Mouse (Mus musculus) lung, postnatal 4 days (tissue): Measurements from ENCODE around the gene Itpr1.

Experiments
- DNase-seq, 2 experiments: peaks; one replicate each; pipeline ENCODE4 v3.0.0; 2021

Gene Itpr1

DNA sequence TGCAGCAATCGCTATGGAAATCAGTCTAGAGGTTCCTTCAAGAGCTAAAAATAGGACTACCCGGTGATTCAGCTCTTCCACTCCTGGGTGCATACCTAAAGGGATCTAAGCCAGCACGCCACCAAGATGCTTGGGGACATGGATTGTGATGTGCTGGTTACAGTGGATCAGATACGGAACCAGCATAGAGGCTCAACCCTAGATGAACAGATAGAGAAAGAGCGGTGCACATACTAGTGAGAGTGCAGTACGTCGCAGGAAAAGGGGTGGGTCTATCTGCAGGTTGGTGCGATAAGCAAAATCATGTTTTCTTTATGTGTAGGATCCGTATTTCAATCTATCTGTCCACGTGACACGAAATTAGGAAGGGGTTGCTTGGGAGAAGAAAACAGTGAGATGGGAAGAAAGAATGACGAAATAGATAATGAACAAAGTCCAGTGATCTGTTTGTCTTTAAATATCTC lies 113.1 kb downstream of the Itpr1 start:
- no peak for DNase-seq

DNA sequence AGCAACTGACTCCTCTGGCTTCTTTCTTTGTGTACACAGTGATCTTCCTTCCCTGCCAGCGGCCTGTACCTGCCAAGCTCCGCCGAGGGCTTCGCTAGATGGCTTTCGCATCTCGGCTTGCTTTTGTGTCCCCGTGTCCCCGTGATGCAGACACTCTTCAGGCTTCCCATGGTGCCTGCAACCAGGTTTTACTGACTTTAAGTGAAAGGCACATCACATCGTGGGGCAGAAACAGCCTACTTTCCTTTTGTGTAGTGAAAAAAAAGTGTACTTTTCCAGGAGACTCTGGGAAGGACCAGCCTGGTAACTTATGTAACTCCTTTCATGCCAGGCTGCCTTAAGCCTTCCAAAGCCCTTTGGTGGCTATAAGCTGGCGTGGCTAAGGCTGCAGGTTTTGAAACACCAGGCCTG lies 113.9 kb downstream of the Itpr1 start:
- DNase-seq = no peak

DNA sequence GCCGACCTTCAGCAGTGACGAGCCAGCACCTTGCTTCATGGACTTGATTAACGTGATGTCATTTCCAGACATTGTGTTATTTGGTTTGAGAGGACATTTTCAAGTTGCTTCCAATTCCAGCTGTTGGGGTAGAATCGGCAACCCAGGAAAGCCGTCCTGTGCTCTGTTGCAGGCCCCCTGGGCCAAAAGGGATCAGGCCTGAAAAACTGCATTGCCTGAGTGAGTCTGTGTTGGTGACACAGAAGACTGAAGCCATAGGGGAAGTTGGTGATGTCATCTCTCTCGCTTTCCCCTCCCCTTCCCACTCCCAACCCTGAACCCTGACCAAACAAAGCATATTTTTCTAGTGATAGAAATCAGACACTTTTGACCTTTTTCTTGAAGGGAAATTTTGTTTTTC lies 114.7 kb downstream of the Itpr1 start:
- no peak for DNase-seq

DNA sequence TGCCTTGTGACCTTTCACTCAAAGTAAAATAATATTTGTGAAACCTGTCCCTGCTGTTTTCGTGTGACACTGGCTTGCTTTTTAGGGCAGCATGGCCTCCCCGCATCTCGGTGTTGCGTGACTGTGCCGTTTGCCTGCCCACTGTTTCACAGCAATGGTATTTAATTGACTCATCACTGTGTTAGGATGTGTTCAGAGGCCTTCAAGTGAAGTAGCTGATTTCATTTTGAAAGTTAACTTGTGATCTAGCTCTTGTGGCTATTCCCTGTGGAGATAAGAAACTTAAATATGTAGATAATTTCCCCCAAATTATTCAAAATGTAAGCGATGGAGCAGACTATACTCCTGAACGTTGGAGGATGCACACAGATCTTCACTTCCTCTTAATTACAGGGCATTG lies 115.4 kb downstream of the Itpr1 start:
- DNase-seq = no peak

DNA sequence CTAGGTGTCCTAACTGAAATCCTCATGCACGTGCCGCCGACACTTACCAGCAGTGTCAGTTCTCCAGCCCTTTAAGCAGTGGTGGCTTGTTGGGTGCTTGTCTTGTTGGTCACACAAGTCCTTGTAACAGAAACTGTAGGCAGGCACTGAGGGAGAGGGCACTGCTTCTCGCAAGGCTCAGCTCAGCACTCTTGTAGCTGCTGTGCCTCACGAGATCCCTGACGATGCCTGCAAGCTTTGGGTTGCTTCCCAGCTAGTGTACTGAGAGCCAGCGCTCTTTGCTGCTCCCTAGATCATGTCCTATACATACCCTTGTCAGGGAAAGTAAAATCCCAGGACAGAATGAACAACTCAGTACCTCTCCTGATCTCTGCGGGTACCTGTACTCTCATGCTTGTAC lies 117.6 kb downstream of the Itpr1 start:
- no peak for DNase-seq

DNA sequence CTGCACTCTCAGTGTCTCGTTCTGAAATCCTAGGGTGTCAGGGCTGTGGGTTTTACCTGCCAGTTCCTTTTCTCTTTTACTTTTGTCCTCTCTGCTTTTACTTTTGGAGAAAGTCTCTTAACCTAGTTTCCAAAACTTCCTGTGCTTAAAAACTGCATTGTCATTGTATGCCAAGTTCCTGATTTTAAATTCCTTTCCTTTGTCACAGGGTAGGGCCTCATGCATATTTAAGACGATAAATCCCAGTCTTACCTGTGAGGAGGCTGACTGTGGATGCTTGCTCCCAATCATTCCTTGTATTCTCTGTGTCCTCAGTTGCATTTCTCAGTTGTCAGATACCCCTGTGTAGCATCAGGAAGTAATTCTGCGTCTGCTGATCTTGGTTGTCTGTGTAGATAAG lies 118.4 kb downstream of the Itpr1 start:
- no peak for DNase-seq

DNA sequence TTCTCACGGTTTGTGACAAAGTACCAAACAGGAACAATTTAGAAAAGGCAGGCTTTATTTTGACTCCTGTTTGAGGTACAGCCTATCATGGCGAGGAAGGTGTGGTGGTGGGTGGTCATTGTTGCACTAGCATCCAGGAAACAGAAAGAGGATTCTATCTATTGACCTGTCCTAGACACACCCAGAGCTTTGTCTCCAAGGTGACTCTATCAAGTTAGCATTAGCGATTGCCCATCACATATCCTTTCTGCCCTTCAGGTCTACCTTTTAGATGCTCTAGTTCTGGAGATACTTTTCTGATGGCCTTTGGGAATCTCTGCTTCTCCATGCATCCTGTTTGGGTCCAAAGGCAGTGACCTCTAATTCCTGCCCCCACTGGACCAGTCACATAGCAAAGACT lies 121.2 kb downstream of the Itpr1 start:
- no peak for DNase-seq

DNA sequence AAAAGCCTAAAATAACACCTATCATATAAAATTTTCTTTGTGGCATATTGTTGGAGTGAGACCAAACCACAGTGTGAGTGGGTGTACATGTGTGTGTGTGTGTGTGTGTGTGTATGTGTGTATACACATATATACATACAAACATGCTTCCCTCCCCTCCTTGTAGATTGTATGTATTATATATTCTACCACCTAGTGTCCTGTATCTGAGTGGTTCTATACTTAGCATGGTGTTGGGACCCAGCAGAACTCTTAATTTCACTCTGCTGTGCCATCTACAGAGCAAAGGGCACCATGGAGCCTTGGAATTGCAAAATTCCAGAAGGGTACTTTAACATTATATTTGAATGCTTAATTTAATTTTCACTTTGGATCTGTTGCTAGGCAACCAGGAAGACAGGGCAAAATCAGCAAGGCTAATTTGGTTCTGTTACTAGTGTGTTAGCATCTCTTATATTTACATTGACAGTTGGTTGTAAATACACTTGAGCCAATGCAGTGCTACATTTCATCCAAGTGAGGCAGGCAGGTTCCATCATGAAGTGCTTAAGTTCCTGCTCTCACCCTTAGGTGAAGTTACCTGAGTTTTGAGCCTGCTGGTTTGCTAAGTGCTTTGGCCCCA lies 122.4 kb downstream of the Itpr1 start:
- no peak for DNase-seq

DNA sequence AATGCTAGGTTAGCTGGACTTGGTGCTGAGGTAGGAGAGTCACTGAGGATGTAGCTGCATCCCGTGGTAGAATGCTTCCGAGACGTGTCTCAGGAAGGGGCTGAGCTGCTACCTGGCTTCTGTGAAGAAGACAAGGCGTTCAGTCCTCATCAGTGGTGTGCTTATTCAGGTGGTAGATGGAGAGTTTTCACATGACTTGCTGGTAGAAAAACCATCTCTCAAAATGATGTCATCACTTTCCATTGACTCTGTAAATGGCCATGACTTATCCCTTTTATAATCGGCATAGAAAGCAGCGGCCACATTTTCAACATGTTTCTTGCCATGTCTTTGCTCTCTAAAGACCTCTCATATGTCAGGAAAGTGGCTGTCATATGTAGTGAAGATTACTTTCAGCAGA lies 123.6 kb downstream of the Itpr1 start:
- no peak for DNase-seq

DNA sequence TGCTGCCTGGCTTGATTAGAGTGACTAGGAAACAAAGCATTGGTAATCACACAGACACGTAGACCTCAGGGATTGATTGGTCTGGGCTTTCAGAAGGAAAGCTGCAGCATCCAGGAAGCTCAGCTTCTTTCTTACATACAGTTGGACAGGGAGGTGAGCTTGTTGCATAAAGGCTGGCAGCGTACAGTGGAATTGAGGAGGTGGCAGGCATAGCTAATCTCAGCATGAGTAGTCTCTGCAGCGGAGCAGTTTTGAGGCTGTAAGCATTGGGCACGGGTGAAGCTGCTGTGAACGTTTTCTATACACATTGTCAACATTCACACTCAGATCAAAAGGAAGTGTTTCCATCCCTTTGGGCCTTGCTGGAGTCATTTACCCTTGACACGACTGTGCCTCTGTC lies 124.4 kb downstream of the Itpr1 start:
- no peak for DNase-seq

DNA sequence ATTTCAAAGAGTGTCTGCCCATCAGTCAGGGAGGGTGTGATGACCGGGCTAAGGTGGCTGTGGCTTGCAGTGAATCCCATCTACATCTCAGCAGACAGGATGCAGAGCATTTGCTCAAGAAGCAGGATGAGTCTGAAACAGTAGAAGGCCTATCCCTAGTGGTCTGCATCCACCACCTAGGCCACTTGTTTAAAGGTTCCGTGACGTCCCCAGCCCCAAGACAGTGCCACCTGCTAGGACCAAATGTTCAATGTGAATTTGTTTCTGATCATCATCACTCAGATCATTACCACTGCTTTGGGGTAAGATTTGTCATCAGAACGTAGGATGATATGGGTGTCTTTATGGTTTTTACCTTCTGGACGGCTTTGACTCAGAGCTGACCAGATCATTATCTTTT lies 125.5 kb downstream of the Itpr1 start:
- no peak for DNase-seq

DNA sequence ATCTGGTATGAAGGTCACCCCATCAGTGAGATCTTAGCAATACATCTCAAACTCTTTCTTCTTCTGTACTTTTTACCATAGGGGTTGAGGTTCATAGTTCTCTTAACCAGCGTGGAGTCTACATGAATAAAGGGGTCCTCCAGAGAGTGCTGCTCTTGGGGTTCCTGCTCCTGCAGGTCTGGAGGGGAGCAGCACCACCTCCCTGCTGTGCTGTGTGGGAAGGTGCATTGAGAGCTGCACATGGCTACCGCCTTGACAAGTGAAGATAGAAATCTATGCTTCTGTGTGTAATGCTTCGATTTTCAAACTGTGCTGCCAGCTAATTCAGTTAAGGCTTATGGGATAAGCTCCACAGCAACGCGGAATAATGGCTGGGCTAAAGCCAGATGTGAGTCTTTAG lies 130.1 kb downstream of the Itpr1 start:
- no peak for DNase-seq

DNA sequence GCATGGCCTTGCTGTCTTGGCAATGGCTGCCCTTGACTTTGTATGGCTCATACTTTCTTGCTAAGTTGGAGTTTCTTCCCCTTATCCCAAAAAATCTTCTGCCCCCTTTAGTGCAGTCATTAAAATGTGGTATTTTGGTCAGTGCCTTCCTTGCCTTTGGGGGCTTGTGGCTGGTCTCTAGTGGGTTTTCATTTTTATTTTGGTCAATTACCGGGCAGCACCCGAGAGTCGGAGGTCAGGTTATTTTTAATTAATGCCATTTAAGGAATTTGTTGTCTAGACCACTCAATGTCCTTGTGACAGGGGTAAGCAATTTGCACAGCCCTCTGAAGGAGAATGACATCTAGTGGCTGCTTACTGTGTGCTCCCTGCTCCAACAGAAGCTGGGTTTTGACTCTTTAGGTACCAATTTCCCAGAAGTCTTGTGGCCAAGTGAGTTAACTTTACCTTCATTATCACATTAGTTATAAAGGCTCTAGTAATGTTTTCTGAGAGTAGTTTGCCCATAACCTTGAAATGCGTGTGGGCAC lies 130.9 kb downstream of the Itpr1 start:
- DNase-seq = no peak

DNA sequence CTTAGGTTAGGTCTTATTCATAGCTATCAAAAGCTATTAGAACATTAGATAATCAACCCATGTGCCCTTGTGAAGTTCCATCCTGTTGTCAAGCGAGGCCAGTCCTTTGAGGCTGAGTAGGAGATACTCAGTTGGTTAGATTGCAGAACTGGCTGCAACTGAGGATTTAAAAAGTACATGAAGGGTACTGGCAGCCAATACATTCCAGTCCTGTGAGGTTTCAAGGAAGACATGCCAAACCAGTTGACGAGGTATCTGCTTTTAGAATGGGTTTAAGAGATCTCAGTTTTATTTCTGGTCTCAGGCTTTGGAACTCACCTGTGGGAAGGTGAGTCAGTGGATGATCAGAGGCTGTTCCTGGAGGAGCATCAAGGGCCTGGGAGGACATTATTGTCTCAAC lies 137.9 kb downstream of the Itpr1 start:
- DNase-seq = no peak

DNA sequence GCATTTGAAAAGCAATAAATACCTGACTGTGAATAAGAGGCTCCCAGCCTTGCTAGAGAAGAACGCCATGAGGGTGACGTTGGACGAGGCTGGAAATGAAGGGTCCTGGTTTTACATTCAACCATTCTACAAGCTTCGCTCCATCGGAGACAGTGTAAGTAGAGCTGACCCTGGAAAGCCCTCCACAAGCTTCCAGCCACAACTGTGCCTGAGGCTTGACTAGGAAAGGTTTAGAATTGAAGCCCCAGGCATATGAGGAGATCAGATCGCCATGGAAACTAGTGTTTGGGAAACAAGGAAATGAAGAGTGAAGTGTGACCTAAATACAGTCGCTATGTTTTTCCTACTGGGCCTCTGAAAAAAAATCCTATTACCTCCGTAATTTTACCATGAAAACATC lies 139.1 kb downstream of the Itpr1 start:
- DNase-seq = no peak

DNA sequence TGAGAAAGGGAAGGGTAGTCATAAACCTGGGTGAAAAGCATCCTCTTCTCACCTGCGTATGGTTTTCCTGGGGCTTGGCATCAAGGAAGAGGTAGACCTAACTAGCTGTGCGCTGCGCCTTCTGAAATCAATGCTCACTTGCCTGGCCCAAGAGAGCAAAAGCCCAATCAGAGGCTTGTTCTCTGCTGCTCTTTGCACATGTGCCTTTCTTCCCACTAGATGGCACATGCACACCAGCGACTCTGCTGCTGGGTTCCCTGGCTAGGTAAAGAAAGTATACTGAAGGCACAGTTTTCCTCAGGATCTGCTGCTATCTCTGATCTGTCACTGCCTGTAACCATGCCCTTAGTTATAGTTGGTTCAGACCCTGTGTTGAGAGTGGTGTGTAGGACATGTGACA lies 154.5 kb downstream of the Itpr1 start:
- no peak for DNase-seq

DNA sequence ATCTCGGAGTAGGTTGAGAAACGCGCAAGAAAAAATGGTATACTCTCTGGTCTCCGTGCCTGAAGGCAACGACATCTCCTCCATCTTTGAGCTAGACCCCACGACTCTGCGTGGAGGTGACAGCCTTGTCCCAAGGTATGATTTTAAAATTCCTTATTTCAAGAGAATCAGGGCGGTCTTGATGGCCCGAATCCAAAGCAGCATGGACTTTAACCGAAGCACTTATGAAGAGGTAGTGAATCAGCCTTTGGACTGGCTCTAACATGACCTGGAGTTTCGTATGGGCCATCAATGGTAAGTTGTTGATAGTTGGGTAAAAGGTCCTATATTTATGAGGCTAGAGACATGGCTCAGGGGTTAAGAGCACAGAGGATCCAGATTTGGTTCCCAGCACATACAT lies 156.1 kb downstream of the Itpr1 start:
- no peak for DNase-seq

DNA sequence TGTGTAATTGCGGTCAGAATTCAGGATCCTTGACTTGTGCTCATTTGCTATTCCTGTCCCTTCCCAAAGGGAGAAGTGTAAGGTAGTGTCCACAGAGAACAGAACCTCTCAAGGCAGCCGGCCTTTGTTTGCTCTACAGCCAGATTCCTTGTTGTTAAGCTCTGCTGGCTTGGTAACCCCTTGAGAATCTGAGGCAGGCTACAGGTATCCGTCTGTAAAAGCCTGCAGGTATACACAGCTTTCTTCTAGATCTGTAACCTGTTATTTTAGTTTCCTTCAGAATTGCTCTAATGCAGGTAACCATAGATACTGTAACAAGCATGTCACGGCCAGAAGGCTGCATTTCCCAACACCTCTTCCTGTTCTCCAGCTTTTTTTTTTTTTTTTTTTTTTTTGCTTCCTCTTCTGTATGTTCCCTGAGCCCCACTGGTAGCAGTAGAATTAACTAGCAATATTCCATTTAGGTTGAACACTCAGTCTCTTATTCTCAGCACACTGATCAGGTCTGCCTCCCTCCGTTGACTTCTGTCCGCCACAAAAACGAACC lies 158.5 kb downstream of the Itpr1 start:
- DNase-seq = no peak

DNA sequence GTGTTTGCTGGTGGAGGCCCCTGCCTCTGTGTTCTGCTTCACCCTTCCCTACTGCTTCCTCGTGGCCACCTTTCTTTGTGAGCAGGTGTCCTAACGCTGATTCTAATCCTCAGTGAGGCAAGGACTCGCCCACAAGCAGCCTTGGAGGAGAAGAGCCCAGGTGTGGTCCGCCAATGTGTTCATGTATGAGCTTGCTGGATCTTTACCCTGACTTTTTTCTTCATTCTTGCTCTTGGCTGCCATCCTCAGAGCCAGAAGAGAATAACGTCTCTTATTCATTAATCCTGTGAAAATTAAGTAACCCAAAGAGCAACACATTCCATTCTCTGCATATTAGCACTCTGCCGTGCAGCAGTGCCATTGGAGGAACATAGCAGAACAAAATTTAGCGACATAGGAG lies 161.1 kb downstream of the Itpr1 start:
- DNase-seq = no peak

DNA sequence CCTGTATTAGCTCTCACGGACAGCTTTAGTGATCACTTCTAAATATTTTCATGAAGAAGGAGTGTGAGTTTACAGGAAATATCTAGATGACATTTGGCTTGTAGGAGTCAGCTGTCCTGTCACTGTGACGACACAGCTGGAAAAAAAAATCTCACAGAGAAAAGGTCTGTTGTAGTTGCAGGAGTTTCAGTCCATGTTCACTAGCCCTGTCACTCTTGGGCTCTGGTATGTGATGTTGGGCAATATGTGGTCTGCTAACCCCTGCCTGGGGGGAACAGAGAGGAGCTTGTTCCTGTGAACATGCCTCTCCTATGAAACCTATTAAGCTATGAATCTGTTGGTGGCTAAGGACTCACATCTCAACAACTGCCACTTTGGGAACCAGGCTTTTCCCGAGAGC lies 166.1 kb downstream of the Itpr1 start:
- DNase-seq = no peak

DNA sequence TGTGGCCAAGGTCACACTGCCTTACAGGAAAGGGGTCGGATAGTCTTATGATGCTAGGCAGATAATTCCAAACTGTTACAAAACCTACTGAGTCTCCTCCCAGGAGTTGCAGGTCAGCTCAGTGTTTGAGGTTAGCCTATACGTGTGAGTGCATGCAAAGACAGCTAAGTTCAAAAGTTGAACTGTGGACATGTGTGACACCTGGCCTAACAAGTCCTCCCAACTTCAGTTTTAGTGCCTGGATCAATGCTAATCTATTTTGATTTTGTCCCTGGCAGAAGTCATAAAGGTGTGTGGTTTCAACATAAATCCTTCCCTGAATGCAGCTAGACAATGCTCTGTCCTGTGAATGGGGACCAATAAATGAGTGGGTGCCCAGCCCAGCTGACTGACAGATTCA lies 167.3 kb downstream of the Itpr1 start:
- no peak for DNase-seq

DNA sequence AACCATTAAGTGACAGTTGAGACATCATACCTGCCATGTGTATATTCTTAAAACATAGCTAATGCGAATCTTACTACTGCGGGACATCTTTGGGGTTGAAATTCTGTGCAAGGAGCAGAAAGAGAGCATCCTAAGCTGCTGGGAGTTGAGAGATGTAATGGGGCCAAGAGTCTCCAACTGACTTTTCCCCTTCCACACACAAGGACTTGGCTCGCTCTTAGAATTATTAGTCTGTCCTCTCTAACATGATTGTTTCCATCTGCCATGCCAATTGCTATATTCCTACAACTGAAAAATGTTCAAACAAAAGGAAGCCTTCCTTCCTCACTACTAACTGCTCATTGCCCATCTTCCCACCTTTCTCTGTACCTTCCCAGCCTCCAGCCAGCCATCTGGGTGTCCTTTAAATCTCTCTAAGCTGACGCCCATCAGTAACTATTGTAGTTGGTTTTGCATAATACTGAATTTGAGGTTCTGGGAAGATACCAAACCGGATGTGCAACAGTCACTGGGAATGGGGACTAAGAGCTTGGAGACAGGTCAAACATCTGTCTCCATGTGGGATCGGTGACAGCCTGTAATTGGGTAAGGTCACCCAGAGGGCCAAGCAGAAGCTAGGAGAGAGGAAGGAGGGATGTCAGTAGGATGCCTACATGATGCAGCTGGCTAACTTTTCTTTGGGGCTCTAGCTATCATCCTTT lies 177.9 kb downstream of the Itpr1 start:
- DNase-seq = peak in 1 of 2 experiments; percentile 51

DNA sequence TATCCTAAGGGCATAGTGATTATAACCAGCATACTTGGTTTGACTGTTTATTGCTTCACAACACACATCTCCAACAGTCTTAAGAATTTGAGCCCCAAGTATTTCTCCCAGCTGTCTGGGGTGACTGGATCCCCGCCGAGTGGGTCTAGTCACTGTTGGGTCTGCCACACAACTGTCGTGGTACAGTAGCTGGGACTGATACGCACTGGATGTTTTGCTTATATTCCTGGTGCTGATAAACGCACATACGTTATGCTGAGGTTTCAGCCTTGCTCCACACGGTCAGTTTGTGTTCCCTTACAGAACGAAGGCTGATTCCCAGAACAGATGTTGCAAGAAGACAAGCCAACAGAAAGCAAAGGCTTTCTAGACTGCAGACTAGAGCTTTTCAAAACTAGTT lies 180.2 kb downstream of the Itpr1 start:
- peak in 1 of 2 experiments; percentile 58 for DNase-seq

DNA sequence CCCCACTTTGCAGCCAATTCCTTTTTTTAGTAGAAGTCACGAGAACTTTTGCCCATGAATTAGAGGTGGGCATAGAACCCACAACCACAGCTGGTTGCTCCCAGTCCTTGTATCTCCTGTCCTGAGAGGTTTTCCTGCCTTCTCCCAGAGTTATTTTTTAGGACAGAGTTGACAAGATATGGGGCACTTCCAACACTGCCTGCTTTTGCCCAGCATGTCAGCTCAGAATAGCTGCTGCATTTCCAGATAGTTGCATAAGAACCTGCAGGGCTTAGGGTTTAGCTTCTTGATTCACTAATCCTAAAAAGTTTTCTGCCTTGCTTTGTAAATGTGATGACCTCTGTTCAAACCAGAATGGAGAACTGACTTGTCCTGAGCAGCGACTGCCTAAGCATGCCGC lies 185.1 kb downstream of the Itpr1 start:
- DNase-seq = no peak
